Mouse (Mus musculus): Measurements from ENCODE around the gene Wdr24. TPM values are rescaled to one million over a fixed set of nuclear protein-coding genes. Genes with fewer than 3 reads are reported as not detected.

Gene Wdr24
- polyA plus RNA-seq, 1 experiment: 40.0 TPM

- no peak for DNase-seq (ENCODE audit: extremely low spot score in 1 of 2, low spot score in 1 of 2)
Observed at GRCm38 (mm10) chr17:25830806-25831431, 7.5 kb downstream of the Wdr24 start.

GRCm38 (mm10) chr17:25831451-25832281 is 8.2 kb downstream of the Wdr24 start:
- no peak for DNase-seq (ENCODE audit: extremely low spot score in 1 of 2, low spot score in 1 of 2)

- DNase-seq (ENCODE audit: extremely low spot score in 1 of 2, low spot score in 1 of 2): peak; percentile 98 to 99
Observed at GRCm38 (mm10) chr17:25832436-25833290, 9.2 kb downstream of the Wdr24 start.

- DNase-seq (ENCODE audit: extremely low spot score in 1 of 2, low spot score in 1 of 2): peak; percentile 83 to 84
Observed at GRCm38 (mm10) chr17:25833291-25833663, 9.8 kb downstream of the Wdr24 start, which contains the start of gene Stub1. Gene Stub1, minus strand, starts transcription at chr17:25833404.

GRCm38 (mm10) chr17:25833961-25834594 is 10.7 kb downstream of the Wdr24 start:
- no peak for DNase-seq (ENCODE audit: extremely low spot score in 1 of 2, low spot score in 1 of 2)

GRCm38 (mm10) chr17:25834595-25835222 is 11.3 kb downstream of the Wdr24 start:
- no peak for DNase-seq (ENCODE audit: extremely low spot score in 1 of 2, low spot score in 1 of 2)

- no peak for DNase-seq (ENCODE audit: extremely low spot score in 1 of 2, low spot score in 1 of 2)
Observed at GRCm38 (mm10) chr17:25835301-25835700, 11.9 kb downstream of the Wdr24 start.

- DNase-seq (ENCODE audit: extremely low spot score in 1 of 2, low spot score in 1 of 2): no peak
Observed at GRCm38 (mm10) chr17:25835816-25836215, 12.4 kb downstream of the Wdr24 start.

GRCm38 (mm10) chr17:25836397-25837075 is 13.1 kb downstream of the Wdr24 start:
- peak in 1 of 2 experiments; percentile 29 for DNase-seq (ENCODE audit: extremely low spot score in 1 of 2, low spot score in 1 of 2)

GRCm38 (mm10) chr17:25837076-25837410 is 13.6 kb downstream of the Wdr24 start, which contains the start of gene Rhbdl1:
Gene Rhbdl1, minus strand, starts transcription at chr17:25837295.
- peak in 1 of 2 experiments; percentile 89 for DNase-seq (ENCODE audit: extremely low spot score in 1 of 2, low spot score in 1 of 2)

- DNase-seq (ENCODE audit: extremely low spot score in 1 of 2, low spot score in 1 of 2): peak in 1 of 2 experiments; percentile 36
Observed at GRCm38 (mm10) chr17:25837533-25837932, 14.1 kb downstream of the Wdr24 start.

- no peak for DNase-seq (ENCODE audit: extremely low spot score in 1 of 2, low spot score in 1 of 2)
Observed at GRCm38 (mm10) chr17:25838904-25839303, 15.5 kb downstream of the Wdr24 start.

GRCm38 (mm10) chr17:25839455-25840235 is 16.2 kb downstream of the Wdr24 start:
- no peak for DNase-seq (ENCODE audit: extremely low spot score in 1 of 2, low spot score in 1 of 2)

GRCm38 (mm10) chr17:25840519-25840918 is 17.1 kb downstream of the Wdr24 start:
- DNase-seq (ENCODE audit: extremely low spot score in 1 of 2, low spot score in 1 of 2): no peak

GRCm38 (mm10) chr17:25841117-25841880 is 17.9 kb downstream of the Wdr24 start, which contains the start of gene Gm20683:
Gene Gm20683, minus strand, starts transcription at chr17:25841763.
- no peak for DNase-seq (ENCODE audit: extremely low spot score in 1 of 2, low spot score in 1 of 2)

GRCm38 (mm10) chr17:25842509-25842908 is 19.1 kb downstream of the Wdr24 start:
- DNase-seq (ENCODE audit: extremely low spot score in 1 of 2, low spot score in 1 of 2): no peak

- no peak for DNase-seq (ENCODE audit: extremely low spot score in 1 of 2, low spot score in 1 of 2)
Observed at GRCm38 (mm10) chr17:25843122-25843521, 19.7 kb downstream of the Wdr24 start.

Measured in frontal cortex, adult 2 months (tissue).